Mouse (Mus musculus): ENCODE results near the gene Eef1akmt2. TPM values are rescaled to one million over a fixed set of nuclear protein-coding genes. Genes with fewer than 3 reads are reported as not detected.

The Eef1akmt2 gene
- polyA plus RNA-seq, 1 experiment from 2014 or later, result 108 TPM

DNA sequence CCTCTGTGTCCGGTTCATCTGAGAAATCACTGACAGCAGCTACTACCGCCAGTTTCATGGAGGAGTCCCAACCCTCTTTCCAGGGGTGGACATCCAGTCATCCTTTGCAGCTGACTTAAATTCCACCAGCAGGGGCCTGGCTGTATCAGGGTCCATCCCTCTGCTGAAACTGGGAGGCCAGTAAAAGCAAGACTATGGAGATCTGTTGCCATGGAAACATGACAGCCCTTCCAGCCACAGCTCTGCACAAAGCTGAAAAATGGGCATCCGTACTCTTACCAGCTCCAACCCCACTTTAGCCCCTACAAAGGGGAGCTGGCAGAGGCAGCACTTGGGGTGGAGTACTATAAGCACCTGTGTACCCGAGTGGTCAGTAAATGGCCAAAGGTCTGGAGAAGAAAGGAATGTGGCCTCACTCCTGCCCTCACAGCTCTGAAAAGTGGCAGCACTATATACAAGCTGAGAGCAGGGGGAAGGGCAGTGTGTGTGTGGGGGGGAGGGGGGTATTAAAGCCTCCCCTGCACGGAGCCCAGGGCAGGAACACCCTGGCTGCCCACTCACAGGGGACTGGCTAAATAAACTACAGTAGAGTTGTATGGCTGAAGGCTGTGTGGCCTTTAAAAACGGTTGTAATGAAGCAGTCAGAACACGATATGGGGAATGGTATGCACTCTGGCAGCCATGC lies 71.2 kb downstream of the Eef1akmt2 start:
- Histone ChIP-seq H3K27ac (replicated peaks) (peak overlapping the region; percentile 59), H3K4me1 (peaks cover 40% of the 10 kb centered on the region), H3K27me3 (no peaks in the 10 kb centered on the region), H3K4me3 (no peak overlapping the region), H3K9ac (replicated peaks) (no peak overlapping the region), H3K4me2 (replicated peaks) (no peak overlapping the region), H3K36me3 (peaks cover 13% of the 10 kb centered on the region), H3K9me3 (no peaks in the 10 kb centered on the region)
- ATAC-seq (replicated peaks), result peak; percentile 62
- 13% methylated on average over 7 of the region's 7 CpGs for WGBS

DNA sequence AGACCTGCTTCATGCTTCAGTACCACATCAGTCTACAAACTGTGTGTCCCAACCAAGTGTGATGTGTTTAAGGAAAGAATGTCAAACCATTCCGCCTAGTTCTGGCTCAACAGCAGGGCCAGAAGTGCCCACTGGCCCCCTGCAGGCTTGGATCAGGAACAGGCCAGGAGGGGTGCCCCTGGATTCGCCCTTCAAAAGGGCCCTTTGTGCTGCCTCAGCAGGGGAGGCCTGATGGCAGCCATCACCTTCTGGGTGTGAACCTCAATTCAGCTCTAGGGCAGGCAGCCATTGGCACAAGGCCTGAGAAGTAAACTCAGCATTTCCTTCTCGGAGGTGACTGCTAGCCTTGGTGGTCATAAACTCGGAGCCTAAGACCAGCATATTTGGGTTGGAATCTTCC lies 71.9 kb downstream of the Eef1akmt2 start:
- Histone ChIP-seq H3K4me1 (peaks cover 33% of the 10 kb centered on the region), H3K9me3 (no peaks in the 10 kb centered on the region), H3K9ac (replicated peaks) (no peak overlapping the region), H3K27ac (replicated peaks) (peak overlapping the region; percentile 59), H3K4me3 (no peak overlapping the region), H3K4me2 (replicated peaks) (no peak overlapping the region), H3K27me3 (no peaks in the 10 kb centered on the region), H3K36me3 (peaks cover 13% of the 10 kb centered on the region)
- WGBS, result 16% methylated on average over 4 of the region's 4 CpGs
- peak; percentile 62; the same call in 1 of the 2 replicates for ATAC-seq (replicated peaks)

DNA sequence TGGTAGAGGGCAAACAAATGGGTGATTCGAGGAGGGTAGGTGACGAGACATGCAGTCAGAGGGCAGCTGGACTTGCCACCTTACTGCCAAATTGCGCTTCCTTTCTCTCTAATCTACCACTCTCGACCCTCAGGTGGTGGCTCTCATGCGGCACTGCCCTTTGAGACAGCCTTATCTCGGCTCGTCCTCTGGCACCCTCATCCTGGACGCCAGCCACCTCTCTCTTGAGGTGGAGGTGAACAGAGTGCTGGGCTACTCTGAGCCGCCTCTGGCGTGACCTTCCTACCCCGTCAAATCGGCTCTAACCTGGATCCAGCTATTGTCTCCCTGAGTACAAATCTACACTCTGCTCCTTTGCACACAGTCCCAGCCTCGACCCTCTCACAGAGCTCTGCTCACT lies 73.8 kb downstream of the Eef1akmt2 start:
- Histone ChIP-seq H3K4me2 (replicated peaks) (no peak overlapping the region), H3K9me3 (no peaks in the 10 kb centered on the region), H3K27me3 (no peaks in the 10 kb centered on the region), H3K4me1 (peaks cover 26% of the 10 kb centered on the region), H3K36me3 (peaks cover 18% of the 10 kb centered on the region), H3K9ac (replicated peaks) (no peak overlapping the region), H3K27ac (replicated peaks) (no peak overlapping the region), H3K4me3 (no peak overlapping the region)
- 93% methylated on average over 13 of the region's 13 CpGs for WGBS
- no peak for ATAC-seq (replicated peaks)

DNA sequence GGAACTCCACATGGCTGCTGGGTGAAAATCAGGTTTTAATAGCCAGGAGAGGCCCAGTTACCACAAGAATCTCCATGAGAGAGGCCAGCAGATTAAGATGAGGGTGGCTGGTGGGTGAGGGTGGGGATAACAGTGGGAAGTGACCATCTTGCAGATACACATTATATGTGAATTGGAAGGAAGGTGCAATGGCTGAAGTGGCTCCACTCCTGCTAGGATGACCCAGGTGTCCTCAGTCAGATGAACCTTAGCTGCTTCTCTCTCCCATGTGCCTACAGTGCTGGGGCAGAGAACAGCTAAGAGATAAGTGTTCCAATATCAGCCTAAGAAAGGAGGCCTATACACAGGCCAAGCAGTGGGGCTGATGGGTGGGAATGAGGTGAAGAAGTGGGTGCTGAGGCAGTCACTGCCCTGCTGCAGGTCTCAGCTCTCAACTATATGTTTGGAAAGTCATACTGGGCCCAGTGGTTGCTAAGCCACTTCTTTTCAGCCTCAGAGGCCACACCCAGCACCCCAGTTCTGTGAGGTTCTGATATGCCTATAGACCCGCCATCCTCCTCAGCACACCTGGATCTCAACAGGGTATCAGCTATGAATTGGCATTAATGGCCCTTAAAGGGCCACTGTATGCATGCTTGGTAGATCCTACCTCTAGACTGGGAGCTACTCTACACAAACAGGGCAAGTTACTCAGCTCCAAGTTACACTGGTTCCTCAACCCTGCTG lies 74.6 kb downstream of the Eef1akmt2 start:
- H3K4me1 ChIP-seq, result peaks cover 26% of the 10 kb centered on the region
- WGBS, result 82% methylated on average over 1 of the region's 1 CpGs
- H3K9me3 ChIP-seq, result no peaks in the 10 kb centered on the region
- H3K27ac ChIP-seq (replicated peaks), result no peak overlapping the region
- no peak overlapping the region for H3K4me3 ChIP-seq
- peaks cover 18% of the 10 kb centered on the region for H3K36me3 ChIP-seq
- H3K4me2 ChIP-seq (replicated peaks), result no peak overlapping the region
- H3K9ac ChIP-seq (replicated peaks), result no peak overlapping the region
- H3K27me3 ChIP-seq, result no peaks in the 10 kb centered on the region
- ATAC-seq (replicated peaks), result no peak

Other genes starting within 250 kb of the Eef1akmt2 start
- gene Lhpp, start 242.0 kb downstream of the Eef1akmt2 start, polyA plus RNA-seq (2015; fragmentation: Nextera tagmentation; extraction: Ambion mirVana), result 23.1 and 25.7 TPM in 2 replicates
- 27.8 and 34.8 TPM in 2 replicates for gene Fam53b, start 38.8 kb downstream of the Eef1akmt2 start, polyA plus RNA-seq (2015; fragmentation: Nextera tagmentation; extraction: Ambion mirVana)
- 40.0 and 42.6 TPM in 2 replicates for gene Abraxas2, start 6.6 kb upstream of the Eef1akmt2 start, polyA plus RNA-seq (2015; fragmentation: Nextera tagmentation; extraction: Ambion mirVana)
- gene Zranb1, start 78.5 kb upstream of the Eef1akmt2 start, polyA plus RNA-seq (2015; fragmentation: Nextera tagmentation; extraction: Ambion mirVana), result 24.6 and 25.5 TPM in 2 replicates